Mouse (Mus musculus): ENCODE data around the gene Gm49336.
A peak's percentile ranks its signal among the peaks of the same experiment; 100 is the strongest.

The Gm49336 gene

GRCm38 (mm10) chr14:60238551-60238950 is 12.8 kb downstream of the Gm49336 start:
- no peak for DNase-seq (ENCODE audit: low read depth, low spot score)

GRCm38 (mm10) chr14:60219886-60220285 is 31.4 kb downstream of the Gm49336 start:
- no peak for DNase-seq (ENCODE audit: low read depth, low spot score)

GRCm38 (mm10) chr14:60217616-60218015 is 33.7 kb downstream of the Gm49336 start:
- DNase-seq (ENCODE audit: low read depth, low spot score), result no peak

GRCm38 (mm10) chr14:60216125-60216524 is 35.2 kb downstream of the Gm49336 start:
- no peak for DNase-seq (ENCODE audit: low read depth, low spot score)

GRCm38 (mm10) chr14:60215000-60215399 is 36.3 kb downstream of the Gm49336 start:
- DNase-seq (ENCODE audit: low read depth, low spot score), result no peak

GRCm38 (mm10) chr14:60214040-60214439 is 37.3 kb downstream of the Gm49336 start:
- DNase-seq (ENCODE audit: low read depth, low spot score), result no peak

- DNase-seq (ENCODE audit: low read depth, low spot score), result no peak
Measured at GRCm38 (mm10) chr14:60209166-60209565, 42.1 kb downstream of the Gm49336 start.

- DNase-seq (ENCODE audit: low read depth, low spot score), result no peak
Measured at GRCm38 (mm10) chr14:60204993-60205392, 46.3 kb downstream of the Gm49336 start.

- no peak for DNase-seq (ENCODE audit: low read depth, low spot score)
Measured at GRCm38 (mm10) chr14:60196884-60197283, 54.4 kb downstream of the Gm49336 start, which contains the start of gene Atp8a2. TSS of gene Atp8a2 (minus strand) at chr14:60197179.

GRCm38 (mm10) chr14:60195999-60196398 is 55.3 kb downstream of the Gm49336 start:
- DNase-seq (ENCODE audit: low read depth, low spot score), result no peak

- DNase-seq (ENCODE audit: low read depth, low spot score), result no peak
Measured at GRCm38 (mm10) chr14:60194606-60195005, 56.7 kb downstream of the Gm49336 start.

GRCm38 (mm10) chr14:60189771-60190170 is 61.5 kb downstream of the Gm49336 start:
- no peak for DNase-seq (ENCODE audit: low read depth, low spot score)

- no peak for DNase-seq (ENCODE audit: low read depth, low spot score)
Measured at GRCm38 (mm10) chr14:60188201-60188825, 63.0 kb downstream of the Gm49336 start.

- DNase-seq (ENCODE audit: low read depth, low spot score), result no peak
Measured at GRCm38 (mm10) chr14:60181306-60181705, 70.0 kb downstream of the Gm49336 start.

GRCm38 (mm10) chr14:60178571-60178955 is 72.7 kb downstream of the Gm49336 start:
- no peak for DNase-seq (ENCODE audit: low read depth, low spot score)

- peak; percentile 7 for DNase-seq (ENCODE audit: low read depth, low spot score)
Measured at GRCm38 (mm10) chr14:60177614-60178570, 73.4 kb downstream of the Gm49336 start.

- DNase-seq (ENCODE audit: low read depth, low spot score), result peak; percentile 7
Measured at GRCm38 (mm10) chr14:60176891-60177613, 74.3 kb downstream of the Gm49336 start.

- no peak for DNase-seq (ENCODE audit: low read depth, low spot score)
Measured at GRCm38 (mm10) chr14:60176469-60176890, 74.8 kb downstream of the Gm49336 start.

GRCm38 (mm10) chr14:60172286-60173055 is 78.8 kb downstream of the Gm49336 start:
- DNase-seq (ENCODE audit: low read depth, low spot score), result no peak

GRCm38 (mm10) chr14:60170845-60171610 is 80.3 kb downstream of the Gm49336 start:
- DNase-seq (ENCODE audit: low read depth, low spot score), result no peak

Measured in WW6 (cell line).